8 mouse cellular contexts compared by ENCODE assay signal in genomic region chr10:127642772-127643552, GRCm38 (mm10). TPM values are rescaled to one million over a fixed set of nuclear protein-coding genes. Genes with fewer than 3 reads are reported as not detected.
DNase-seq lines count a peak whose midpoint lies in the region; ATAC-seq and TF ChIP-seq lines count a peak whose summit lies in the region.

Stat6 (plus strand) TSS chr10:127642986.

- H3K27ac ChIP-seq in left cerebral cortex, adult 2 months = peak within 1 kb of the TSS; percentile 87
- peak within 1 kb of the TSS; percentile 67 for H3K27ac ChIP-seq in hindbrain, embryonic 16.5 days (ENCODE audit: low read depth, low read length)
- H3K27ac ChIP-seq in limb, embryonic 13.5 days = peak within 1 kb of the TSS; percentile 74
- 0 out of 2 replicates have a peak within 1 kb of the TSS, but pooled peaks have one; percentile 26 for H3K27ac ChIP-seq in midbrain, embryonic 14.5 days (replicated peaks; ENCODE audit: low read depth, low read length)
- peak within 1 kb of the TSS; percentile 88 for H3K27ac ChIP-seq in stomach, embryonic 14.5 days (ENCODE audit: low read length)

- WGBS in hindbrain, embryonic 16.5 days = 5% methylated on average over 37 of the region's 37 CpGs
- 5% methylated on average over 37 of the region's 37 CpGs for WGBS in limb, embryonic 13.5 days
- 5% methylated on average over 37 of the region's 37 CpGs for WGBS in midbrain, embryonic 14.5 days
- 4% methylated on average over 35 of the region's 37 CpGs for WGBS in stomach, embryonic 14.5 days

- H3K36me3 ChIP-seq in hindbrain, embryonic 16.5 days (ENCODE audit: control insufficient read depth, insufficient read depth, low read length) = no peaks in the 10 kb centered on the region
- H3K36me3 ChIP-seq in limb, embryonic 13.5 days = no peaks in the 10 kb centered on the region
- H3K36me3 ChIP-seq in midbrain, embryonic 14.5 days (ENCODE audit: control insufficient read depth, insufficient read depth, low read length) = no peaks in the 10 kb centered on the region
- peaks cover under 1% of the 10 kb centered on the region; the same call in 1 of the 2 replicates for H3K36me3 ChIP-seq in stomach, embryonic 14.5 days (ENCODE audit: control insufficient read depth, insufficient read depth, low read length)

- H3K4me1 ChIP-seq in hindbrain, embryonic 16.5 days (ENCODE audit: control insufficient read depth, insufficient read depth, low read depth, low read length) = peaks cover 8% of the 10 kb centered on the region
- H3K4me1 ChIP-seq in limb, embryonic 13.5 days = peaks cover 27% of the 10 kb centered on the region
- peaks cover 11% of the 10 kb centered on the region for H3K4me1 ChIP-seq in midbrain, embryonic 14.5 days (ENCODE audit: control insufficient read depth, insufficient read depth, low read length)
- H3K4me1 ChIP-seq in stomach, embryonic 14.5 days (ENCODE audit: control insufficient read depth, insufficient read depth, low read length) = peaks cover 14% of the 10 kb centered on the region

- peak within 1 kb of the TSS; percentile 56 for H3K4me2 ChIP-seq in hindbrain, embryonic 16.5 days (ENCODE audit: low read length)
- peak within 1 kb of the TSS; percentile 79 for H3K4me2 ChIP-seq in limb, embryonic 13.5 days (replicated peaks)
- H3K4me2 ChIP-seq in midbrain, embryonic 14.5 days (ENCODE audit: low read length) = peak within 1 kb of the TSS; percentile 50
- peak within 1 kb of the TSS; percentile 66 for H3K4me2 ChIP-seq in stomach, embryonic 14.5 days (replicated peaks; ENCODE audit: low read depth, low read length)

- H3K27me3 ChIP-seq in hindbrain, embryonic 16.5 days (replicated peaks; ENCODE audit: control insufficient read depth, insufficient read depth, low read length) = peaks cover 9% of the 10 kb centered on the region
- no peaks in the 10 kb centered on the region for H3K27me3 ChIP-seq in limb, embryonic 13.5 days
- H3K27me3 ChIP-seq in midbrain, embryonic 14.5 days (ENCODE audit: control insufficient read depth, insufficient read depth, low read length) = peaks cover 27% of the 10 kb centered on the region
- H3K27me3 ChIP-seq in stomach, embryonic 14.5 days (ENCODE audit: control insufficient read depth, insufficient read depth, low read length) = no peaks in the 10 kb centered on the region

- H3K9ac ChIP-seq in hindbrain, embryonic 16.5 days (ENCODE audit: low read depth, low read length) = peak within 1 kb of the TSS; percentile 58
- H3K9ac ChIP-seq in limb, embryonic 13.5 days = peak within 1 kb of the TSS; percentile 67
- peak within 1 kb of the TSS; percentile 29; the same call in 1 of the 2 replicates for H3K9ac ChIP-seq in midbrain, embryonic 14.5 days (replicated peaks; ENCODE audit: low read length)
- peak within 1 kb of the TSS; percentile 41 for H3K9ac ChIP-seq in stomach, embryonic 14.5 days (replicated peaks; ENCODE audit: low read depth, low read length)

- intact Hi-C loops in left cerebral cortex, adult 2 months (cut with DNase I) = loop anchor here (2.0 to 5.0 kb wide), 2 partner anchors 32 to 364 kb away; partner anchors contain the start of gene Hsd17b6

- H3K9me3 ChIP-seq in hindbrain, embryonic 16.5 days (ENCODE audit: control insufficient read depth, low read length) = no peaks in the 10 kb centered on the region
- H3K9me3 ChIP-seq in limb, embryonic 13.5 days = no peaks in the 10 kb centered on the region
- H3K9me3 ChIP-seq in midbrain, embryonic 14.5 days (ENCODE audit: control insufficient read depth, low read length) = no peaks in the 10 kb centered on the region
- no peaks in the 10 kb centered on the region for H3K9me3 ChIP-seq in stomach, embryonic 14.5 days (ENCODE audit: control insufficient read depth, low read depth, low read length)

- no peak for DNase-seq in left cerebral cortex, adult 2 months (ENCODE audit: extremely low spot score in 1 of 2, low spot score in 2 of 2)
- DNase-seq in left cerebral cortex, adult 11 months (ENCODE audit: low spot score) = no peak
- DNase-seq in cerebellum, adult 9-10 months = peak; percentile 53
- DNase-seq in gastrocnemius, postnatal 10 days = peak; percentile 67
- DNase-seq in midbrain, embryonic 14.5 days = peak; percentile 54

- H3K4me3 ChIP-seq in left cerebral cortex, adult 2 months = peak within 1 kb of the TSS; percentile 51
- peak within 1 kb of the TSS; percentile 35 for H3K4me3 ChIP-seq in hindbrain, embryonic 16.5 days (ENCODE audit: low read length)
- H3K4me3 ChIP-seq in limb, embryonic 13.5 days = peak within 1 kb of the TSS; percentile 51
- peak within 1 kb of the TSS; percentile 26 for H3K4me3 ChIP-seq in midbrain, embryonic 14.5 days (replicated peaks; ENCODE audit: low read depth, low read length)
- H3K4me3 ChIP-seq in stomach, embryonic 14.5 days (ENCODE audit: low read depth, low read length) = peak within 1 kb of the TSS; percentile 48

- TF ChIP-seq CTCF in left cerebral cortex, adult 2 months (IDR thresholded peaks at IDR 0.05) = no peak

- ATAC-seq in hindbrain, embryonic 16.5 days = peak; percentile 57
- ATAC-seq in limb, embryonic 13.5 days (ENCODE audit: low FRiP score, low read depth) = peak; percentile 41
- ATAC-seq in midbrain, embryonic 14.5 days (ENCODE audit: low FRiP score, low TSS enrichment) = 0 out of 2 replicates have a peak, but pooled peaks have one; percentile 27
- ATAC-seq in stomach, embryonic 14.5 days (ENCODE audit: insufficient number of reproducible peaks, insufficient read depth, low FRiP score, low read depth) = peak; percentile 60

RNA-seq across cellular contexts. Expression of gene Stat6, which starts in this region (rescaled TPM):
- 10 to 100 TPM; 11.4 to 12.9 TPM for total RNA-seq in left cerebral cortex, adult 2 months (2021)
- total RNA-seq in gastrocnemius, postnatal 10 days (2021) = 10 to 100 TPM; 15.8 to 24.4 TPM
- 6.0 and 8.0 TPM in 2 replicates for polyA plus RNA-seq in hindbrain, embryonic 16.5 days (2015; fragmentation: Nextera tagmentation; extraction: Ambion mirVana)
- polyA plus RNA-seq in limb, embryonic 13.5 days (2015; fragmentation: Nextera tagmentation; extraction: Ambion mirVana) = 14.3 and 15.0 TPM in 2 replicates
- polyA plus RNA-seq in midbrain, embryonic 14.5 days (2014; fragmentation: Nextera tagmentation; extraction: Ambion mirVana) = 1.4 and 4.0 TPM in 2 replicates
- 24.7 and 26.5 TPM in 2 replicates for polyA plus RNA-seq in stomach, embryonic 14.5 days (2014; fragmentation: Nextera tagmentation; extraction: Ambion mirVana)

Comparison
In these comparisons a context has a peak if more than half of its experiments do, and no peak if none do; other contexts are left out.
1. DNase-seq: peak in cerebellum, adult 9-10 months (single experiment), gastrocnemius, postnatal 10 days (single experiment) and midbrain, embryonic 14.5 days (single experiment); none in left cerebral cortex, adult 2 months (0 of 2) and left cerebral cortex, adult 11 months (single experiment).
2. H3K27ac ChIP-seq: peak in every context shown above with its lines; median percentile 88 in stomach, embryonic 14.5 days; 87 in left cerebral cortex, adult 2 months; 74 in limb, embryonic 13.5 days; 67 in hindbrain, embryonic 16.5 days; 26 in midbrain, embryonic 14.5 days.
3. Peak in every context shown above with its lines, with median percentiles within 50 percentile points of each other: H3K4me3 ChIP-seq, ATAC-seq, H3K4me2 ChIP-seq and H3K9ac ChIP-seq.